Mouse (Mus musculus) heart, postnatal 0 days (tissue): Measurements from ENCODE around the gene Mgat1.

Experiments used
- CTCF ChIP-seq: IDR thresholded peaks from 2 replicates; pipeline ENCODE4 v1.5.1; 2016; ENCODE audit warnings: antibody characterized with exemption, control low read depth, low read depth
- EP300 ChIP-seq: IDR thresholded peaks from 2 replicates; pipeline ENCODE4 v1.6.1; 2016; ENCODE audit warnings: antibody characterized with exemption, low read depth

DNA sequence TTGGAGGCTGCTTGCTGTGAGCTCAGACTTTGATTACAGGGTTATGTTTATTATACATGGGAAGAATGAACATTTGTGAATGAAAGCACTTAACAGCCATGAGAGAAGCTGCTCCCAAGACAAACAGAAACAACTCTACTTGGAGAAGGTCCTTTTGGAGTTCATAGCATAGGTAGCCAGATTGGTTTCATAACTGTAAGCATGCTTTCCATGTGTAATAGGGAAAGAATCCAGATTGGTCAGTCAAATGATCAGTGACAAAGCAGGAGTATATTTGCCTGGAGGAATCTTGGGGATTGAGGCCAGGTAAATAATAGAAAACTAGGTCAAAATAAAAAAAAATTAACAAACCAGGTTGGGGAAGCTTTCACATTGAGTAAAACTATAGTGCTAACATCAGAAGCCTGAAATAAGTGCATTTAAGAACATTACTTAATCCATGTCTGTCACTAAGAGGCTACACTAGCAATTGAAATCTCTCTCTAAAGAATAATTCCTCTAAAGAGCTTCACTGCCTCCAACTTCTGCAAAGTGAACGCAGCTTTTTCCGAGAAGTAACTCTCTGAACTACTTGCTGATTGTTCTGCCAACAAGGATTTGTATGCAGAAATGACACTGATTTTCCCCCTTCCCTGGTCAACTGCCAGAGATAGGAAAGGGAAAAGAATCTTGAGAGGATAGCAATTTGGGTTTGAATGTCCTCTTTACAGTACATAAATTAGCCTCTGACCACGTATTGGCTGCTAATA lies 8.4 kb upstream of the Mgat1 start:
- TF ChIP-seq CTCF (no peak), EP300 (no peak)
